ENCODE assay signal across 8 mouse cellular contexts in the genomic region with DNA sequence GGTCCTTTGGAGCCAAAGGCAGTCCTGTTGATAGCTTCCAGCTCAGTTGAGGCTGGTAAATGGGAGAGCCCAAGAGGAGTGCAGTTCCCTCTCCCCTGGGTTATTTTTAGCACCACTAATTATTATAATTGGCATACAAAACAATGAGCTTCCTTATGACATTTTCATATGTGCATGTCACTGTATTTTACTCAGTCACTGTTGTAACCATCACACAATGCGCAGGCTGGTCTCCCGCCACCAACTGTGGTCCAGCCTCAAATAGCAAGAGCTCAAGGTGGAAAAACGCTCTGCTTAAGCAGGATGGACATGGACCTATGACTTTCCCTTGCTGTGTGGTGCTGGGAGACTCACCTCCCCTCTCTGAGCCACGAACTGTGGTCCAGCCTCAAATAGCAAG. TPM values are rescaled to one million over a fixed set of nuclear protein-coding genes. Genes with fewer than 3 reads are reported as not detected.
DNase-seq lines count a peak whose midpoint lies in the region; ATAC-seq and TF ChIP-seq lines count a peak whose summit lies in the region.
"Had no signal": no experiment of that assay in that cellular context is flagged by ENCODE, and none has a peak within 500 bp of the region (broad histone marks: within the 10 kb centered on the region; RNA-seq: fewer than 3 reads in every experiment).

No protein-coding gene starts in this region.

- H3K9ac ChIP-seq in kidney, embryonic 14.5 days (ENCODE audit: low read depth, low read length): no peak overlapping the region
- peak overlapping the region; percentile 58; the same call in 1 of the 2 replicates for H3K9ac ChIP-seq in hindbrain, embryonic 13.5 days
- H3K9ac ChIP-seq in midbrain, postnatal 0 days (replicated peaks; ENCODE audit: low read length, poor library complexity, severe bottlenecking): 0 out of 2 replicates have a peak overlapping the region, but pooled peaks have one; percentile 19

- H3K4me2 ChIP-seq in kidney, embryonic 14.5 days (replicated peaks; ENCODE audit: low read depth, low read length): peak overlapping the region; percentile 31
- no peak overlapping the region for H3K4me2 ChIP-seq in hindbrain, embryonic 13.5 days
- no peak overlapping the region for H3K4me2 ChIP-seq in midbrain, postnatal 0 days (ENCODE audit: low read depth, low read length, poor library complexity, severe bottlenecking)

- H3K27ac ChIP-seq in kidney, embryonic 14.5 days (ENCODE audit: low read depth, low read length): no peak overlapping the region
- peak overlapping the region; percentile 58 for H3K27ac ChIP-seq in forebrain, embryonic 10.5 days
- peak overlapping the region; percentile 63 for H3K27ac ChIP-seq in hindbrain, embryonic 13.5 days
- no peak overlapping the region for H3K27ac ChIP-seq in midbrain, postnatal 0 days (ENCODE audit: low read depth, low read length)

- no peak for TF ChIP-seq CTCF in midbrain, postnatal 0 days (IDR thresholded peaks at IDR 0.05)

- H3K27me3 ChIP-seq in kidney, embryonic 14.5 days (ENCODE audit: control insufficient read depth, insufficient read depth, low read length): peaks cover 5% of the 10 kb centered on the region; the same call in 1 of the 2 replicates
- peaks cover 73% of the 10 kb centered on the region for H3K27me3 ChIP-seq in forebrain, embryonic 10.5 days (ENCODE audit: poor library complexity, severe bottlenecking)
- H3K27me3 ChIP-seq in hindbrain, embryonic 13.5 days: peaks cover 13% of the 10 kb centered on the region; the same call in 1 of the 2 replicates
- no peaks in the 10 kb centered on the region for H3K27me3 ChIP-seq in midbrain, postnatal 0 days (ENCODE audit: insufficient read depth, low read length)

- no peaks in the 10 kb centered on the region for H3K36me3 ChIP-seq in kidney, embryonic 14.5 days (ENCODE audit: control insufficient read depth, insufficient read depth, low read length)
- no peaks in the 10 kb centered on the region for H3K36me3 ChIP-seq in forebrain, embryonic 10.5 days (replicated peaks)
- no peaks in the 10 kb centered on the region for H3K36me3 ChIP-seq in hindbrain, embryonic 13.5 days
- H3K36me3 ChIP-seq in midbrain, postnatal 0 days (ENCODE audit: insufficient read depth, low read length): no peaks in the 10 kb centered on the region

- WGBS in kidney, embryonic 14.5 days: 88% methylated on average over 4 of the region's 4 CpGs
- 89% methylated on average over 4 of the region's 4 CpGs for WGBS in forebrain, embryonic 10.5 days
- WGBS in hindbrain, embryonic 13.5 days: 82% methylated on average over 4 of the region's 4 CpGs
- 83% methylated on average over 4 of the region's 4 CpGs for WGBS in midbrain, postnatal 0 days

- no peak overlapping the region for H3K4me3 ChIP-seq in kidney, embryonic 14.5 days (ENCODE audit: low read length)
- H3K4me3 ChIP-seq in forebrain, embryonic 10.5 days: no peak overlapping the region
- no peak overlapping the region for H3K4me3 ChIP-seq in hindbrain, embryonic 13.5 days
- no peak overlapping the region for H3K4me3 ChIP-seq in midbrain, postnatal 0 days (ENCODE audit: low read depth, low read length)

- ATAC-seq in kidney, embryonic 14.5 days (ENCODE audit: low FRiP score, low TSS enrichment): peak; percentile 38; the same call in 1 of the 2 replicates
- 0 out of 2 replicates have a peak, but pooled peaks have one; percentile 6 for ATAC-seq in hindbrain, embryonic 13.5 days (ENCODE audit: low FRiP score)
- no peak for ATAC-seq in midbrain, postnatal 0 days (ENCODE audit: low FRiP score)

- peaks cover 10% of the 10 kb centered on the region for H3K4me1 ChIP-seq in kidney, embryonic 14.5 days (ENCODE audit: control insufficient read depth, insufficient read depth, low read length)
- peaks cover 27% of the 10 kb centered on the region for H3K4me1 ChIP-seq in forebrain, embryonic 10.5 days
- peaks cover 29% of the 10 kb centered on the region for H3K4me1 ChIP-seq in hindbrain, embryonic 13.5 days (replicated peaks)
- H3K4me1 ChIP-seq in midbrain, postnatal 0 days (ENCODE audit: insufficient read depth, low read length): no peaks in the 10 kb centered on the region

- no peaks in the 10 kb centered on the region for H3K9me3 ChIP-seq in kidney, embryonic 14.5 days (ENCODE audit: control insufficient read depth, low read length)
- no peaks in the 10 kb centered on the region for H3K9me3 ChIP-seq in forebrain, embryonic 10.5 days
- H3K9me3 ChIP-seq in hindbrain, embryonic 13.5 days: no peaks in the 10 kb centered on the region
- H3K9me3 ChIP-seq in midbrain, postnatal 0 days (ENCODE audit: low read length): no peaks in the 10 kb centered on the region

- no peak for DNase-seq in kidney, postnatal 36 days
- no peak for DNase-seq in forebrain, embryonic 10.5 days (ENCODE audit: extremely low spot score, low spot score)
- no peak for DNase-seq in midbrain, postnatal 0 days (ENCODE audit: low spot score)
- no peak for DNase-seq in ovary, postnatal 14 days (ENCODE audit: low spot score)
- no peak for DNase-seq in embryo, embryonic 10.5 days (ENCODE audit: low spot score)
- DNase-seq: thymus, postnatal 14 days had no signal

RNA-seq across cellular contexts. Expression of gene Crb2, which starts 18.3 kb away (rescaled TPM):
- 2.2 and 3.2 TPM in 2 replicates for polyA plus RNA-seq in kidney, embryonic 14.5 days (2014; fragmentation: Nextera tagmentation; extraction: Ambion mirVana)
- polyA plus RNA-seq in forebrain, embryonic 10.5 days (2016; fragmentation: Nextera tagmentation; extraction: Ambion mirVana): 30.4 and 30.9 TPM in 2 replicates
- 6.8 and 7.5 TPM in 2 replicates for polyA plus RNA-seq in hindbrain, embryonic 13.5 days (2015; fragmentation: Nextera tagmentation; extraction: Ambion mirVana)
- 3.7 and 4.8 TPM in 2 replicates for total RNA-seq in midbrain, postnatal 0 days (2014; rRNA removed)
- polyA plus RNA-seq in midbrain, postnatal 0 days (2015; fragmentation: Nextera tagmentation; extraction: Ambion mirVana): 1.6 and 1.7 TPM in 2 replicates

RNA-seq across cellular contexts. Expression of gene Strbp, which starts 54.1 kb away (rescaled TPM):
- polyA plus RNA-seq in kidney, embryonic 14.5 days (2014; fragmentation: Nextera tagmentation; extraction: Ambion mirVana): 41.4 and 57.2 TPM in 2 replicates
- 65.7 and 68.8 TPM in 2 replicates for polyA plus RNA-seq in forebrain, embryonic 10.5 days (2016; fragmentation: Nextera tagmentation; extraction: Ambion mirVana)
- polyA plus RNA-seq in hindbrain, embryonic 13.5 days (2015; fragmentation: Nextera tagmentation; extraction: Ambion mirVana): 115 and 116 TPM in 2 replicates
- total RNA-seq in midbrain, postnatal 0 days (2014; rRNA removed): 118 and 121 TPM in 2 replicates
- 87.1 and 105 TPM in 2 replicates for polyA plus RNA-seq in midbrain, postnatal 0 days (2015; fragmentation: Nextera tagmentation; extraction: Ambion mirVana)

Comparison
In these comparisons a context has a peak if more than half of its experiments do, and no peak if none do; other contexts are left out.
1. H3K27ac ChIP-seq: peak in forebrain, embryonic 10.5 days (single experiment) and hindbrain, embryonic 13.5 days (single experiment); none in kidney, embryonic 14.5 days (single experiment) and midbrain, postnatal 0 days (single experiment).